Mouse (Mus musculus) left cerebral cortex, adult 11 months (tissue): ENCODE measurements at regions not wholly inside any gene's neighbourhood (a gene's known extent, or its start where the extent isn't known, plus 50 kb on each side); places are given as distances from the start of the nearest gene placed in this dataset.
A peak's percentile ranks its signal among the peaks of the same experiment; 100 is the strongest.
"Not testable (repeated sequence)": the region's sequence is repeated elsewhere in the genome, so short reads cannot be mapped to it uniquely, and the experiment has no call there.

ENCODE experiments used
- DNase-seq: peaks from one replicate; pipeline ENCODE4 v3.0.0; 2022; ENCODE audit warnings: low spot score

- no peak for DNase-seq
These were observed 248.6 kb downstream of the Sec16b start for GRCm38 (mm10) chr1:157755015-157755649.

GRCm38 (mm10) chr1:157756977-157757376 lies 250.4 kb downstream of the Sec16b start:
- DNase-seq: no peak

GRCm38 (mm10) chr1:157758337-157758736 lies 251.8 kb downstream of the Sec16b start:
- DNase-seq: no peak

GRCm38 (mm10) chr1:157768201-157768600 lies 261.7 kb downstream of the Sec16b start:
- no peak for DNase-seq

- no peak for DNase-seq
These were observed 291.2 kb downstream of the Sec16b start for GRCm38 (mm10) chr1:157797711-157798110.

GRCm38 (mm10) chr1:157798561-157799553 lies 292.3 kb downstream of the Sec16b start:
- no peak for DNase-seq

GRCm38 (mm10) chr1:157801151-157801550 lies 294.6 kb downstream of the Sec16b start:
- DNase-seq: no peak

- no peak for DNase-seq
These were observed 297.7 kb downstream of the Sec16b start for GRCm38 (mm10) chr1:157804229-157804628.

GRCm38 (mm10) chr1:157806296-157806695 lies 299.8 kb downstream of the Sec16b start:
- DNase-seq: no peak

GRCm38 (mm10) chr1:157809674-157810471 lies 303.3 kb downstream of the Sec16b start:
- no peak for DNase-seq

GRCm38 (mm10) chr1:157810657-157811056 lies 304.1 kb downstream of the Sec16b start:
- no peak for DNase-seq

GRCm38 (mm10) chr1:157827966-157828365 lies 321.4 kb downstream of the Sec16b start:
- no peak for DNase-seq

GRCm38 (mm10) chr1:157831511-157831910 lies 325.0 kb downstream of the Sec16b start:
- DNase-seq: no peak

GRCm38 (mm10) chr1:157872775-157873174 lies 366.2 kb downstream of the Sec16b start:
- no peak for DNase-seq

- DNase-seq: no peak
These were observed 368.5 kb downstream of the Sec16b start for GRCm38 (mm10) chr1:157875006-157875405.

- DNase-seq: not testable (repeated sequence)
These were observed 370.6 kb downstream of the Sec16b start for GRCm38 (mm10) chr1:157877117-157877516.

- DNase-seq: no peak
These were observed 380.6 kb downstream of the Sec16b start for GRCm38 (mm10) chr1:157887146-157887545.

GRCm38 (mm10) chr1:157888573-157888972 lies 382.0 kb downstream of the Sec16b start:
- DNase-seq: peak; percentile 26

GRCm38 (mm10) chr1:157906168-157906567 lies 399.6 kb downstream of the Sec16b start:
- DNase-seq: no peak

GRCm38 (mm10) chr1:157937800-157938348 lies 418.3 kb downstream of the Brinp2 start:
- no peak for DNase-seq

GRCm38 (mm10) chr1:157939516-157939915 lies 416.6 kb downstream of the Brinp2 start:
- DNase-seq: no peak

- DNase-seq: no peak
These were observed 415.8 kb downstream of the Brinp2 start for GRCm38 (mm10) chr1:157940331-157940758.
